Mouse (Mus musculus) adrenal gland, postnatal 10 days (tissue): ENCODE measurements around the gene Bdh1. TPM values are rescaled to one million over a fixed set of nuclear protein-coding genes. Genes with fewer than 3 reads are reported as not detected.
A peak's percentile ranks its signal among the peaks of the same experiment; 100 is the strongest.
"Not testable (repeated sequence)": the region's sequence is repeated elsewhere in the genome, so short reads cannot be mapped to it uniquely, and the experiment has no call there.

Experiments
- DNase-seq: peaks from one replicate; pipeline ENCODE4 v3.0.0; 2021; ENCODE audit warnings: mixed read lengths
- long read RNA-seq, 2 experiments: library from polyadenylated mRNA; stranded (forward); transcript quantifications; one replicate each; pipeline ENCODE4 v2.0.0; 2021
- total RNA-seq, 2 experiments: library from RNA; stranded (reverse); gene quantifications; 2 replicates each; pipeline ENCODE4 v1.2.3; 2021

The Bdh1 gene
- 100 to 1,000 TPM in 1 of 2 experiments, 10 to 100 TPM in 1; 68.1 to 165 TPM for total RNA-seq
- long read RNA-seq, experiment 1, transcript Bdh1-201 (7 exons, 1,711 nt), result major isoform, 48 of 92 reads
- long read RNA-seq, experiment 1, partial matches to known transcripts, result 2 of 92 reads
- long read RNA-seq, experiment 1, other reads (novel, unspliced or antisense), result 41 of 92 reads
- long read RNA-seq, experiment 2, partial matches to known transcripts, result 1 of 1 reads
- long read RNA-seq, experiment 2, other reads (novel, unspliced or antisense), result 0 of 1 reads

GRCm38 (mm10) chr16:31422000-31422399, at the start of gene Bdh1:
TSS of gene Bdh1 (plus strand) at chr16:31422280.
- DNase-seq, result no peak

DNA sequence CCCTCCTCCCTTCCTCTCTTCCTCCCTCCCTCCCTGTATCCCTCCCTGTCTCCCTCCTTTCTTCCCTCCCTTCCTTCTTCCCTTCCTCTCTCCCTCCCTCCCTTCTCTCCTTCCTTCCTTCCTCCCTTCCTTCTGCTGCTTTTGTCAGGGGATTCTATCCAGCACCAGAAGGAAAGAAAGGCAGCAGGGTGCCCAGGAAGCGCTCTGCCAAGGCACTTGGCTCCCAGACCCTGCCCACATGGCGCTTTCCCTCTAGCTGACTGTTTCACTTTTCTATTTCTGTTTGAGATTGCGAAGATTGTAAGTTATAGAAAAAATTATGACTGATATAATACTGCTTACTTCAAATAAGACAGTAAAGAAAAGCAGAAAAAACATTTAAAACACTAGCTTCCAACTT, 49.8 kb upstream of the Bdh1 start:
- not testable (repeated sequence) for DNase-seq

DNA sequence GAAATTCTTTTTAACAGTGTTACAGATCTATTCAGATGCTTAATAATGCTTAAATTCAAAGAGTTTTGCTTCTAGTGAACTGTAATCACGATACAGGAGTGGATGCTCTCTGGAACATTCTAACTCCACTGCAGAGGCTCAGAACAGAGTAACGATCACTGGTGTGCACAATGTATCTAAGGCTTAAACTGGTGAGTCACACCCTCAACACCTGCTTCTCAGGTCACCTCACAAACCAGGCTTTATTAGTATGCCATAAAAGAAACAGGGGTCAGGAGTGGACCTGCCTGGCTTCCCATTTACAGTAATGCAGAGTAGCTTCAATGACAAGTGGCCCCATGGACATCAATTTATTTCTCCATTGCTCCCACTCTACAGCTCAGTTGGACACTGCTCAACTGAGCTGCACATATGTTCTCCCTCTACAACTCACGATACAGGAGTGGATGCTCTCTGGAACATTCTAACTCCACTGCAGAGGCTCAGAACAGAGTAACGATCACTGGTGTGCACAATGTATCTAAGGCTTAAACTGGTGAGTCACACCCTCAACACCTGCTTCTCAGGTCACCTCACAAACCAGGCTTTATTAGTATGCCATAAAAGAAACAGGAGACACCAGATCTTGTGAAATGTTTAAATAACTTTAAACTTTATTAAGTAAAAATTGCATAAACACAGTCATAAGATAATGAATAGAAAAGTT, 46.0 kb upstream of the Bdh1 start:
- not testable (repeated sequence) for DNase-seq

DNA sequence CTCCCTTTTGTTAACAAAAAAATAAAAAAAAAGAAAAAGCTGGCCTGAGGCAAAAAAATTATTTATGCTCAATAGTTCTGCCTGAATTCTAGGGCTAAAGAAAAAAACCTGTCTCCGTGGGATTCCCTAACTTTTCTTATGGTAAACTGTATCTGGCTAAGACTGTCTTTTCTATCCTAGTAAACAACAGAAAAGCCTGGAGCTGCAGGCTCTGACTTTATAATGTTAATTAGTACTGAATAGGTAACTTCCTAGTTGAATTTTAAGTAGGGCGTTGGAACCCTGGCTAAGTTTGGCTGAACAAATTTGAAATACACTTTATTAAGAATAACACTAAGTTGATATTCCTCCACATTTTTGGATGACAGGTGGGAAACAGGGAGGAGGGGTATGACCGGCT, 33.8 kb upstream of the Bdh1 start:
- DNase-seq, result not testable (repeated sequence)

DNA sequence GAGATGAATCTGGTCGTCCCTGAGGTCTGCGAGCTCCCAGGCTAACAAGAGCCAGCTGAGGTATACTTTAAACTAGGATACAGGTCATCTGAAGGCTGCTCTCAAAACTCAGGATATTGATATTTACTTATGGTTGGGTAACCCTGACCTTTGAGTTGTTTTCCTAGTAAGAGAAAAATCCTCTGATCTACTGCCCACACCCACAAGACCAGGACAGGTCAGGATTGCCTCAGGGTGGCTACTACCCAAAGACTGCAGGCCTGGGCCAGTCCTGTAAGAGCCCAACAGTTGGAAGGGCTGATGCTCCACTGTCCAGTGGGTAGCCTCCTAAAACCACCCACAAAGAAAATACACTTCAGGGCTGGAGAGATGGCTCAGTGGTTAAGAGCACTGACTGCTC, 22.8 kb upstream of the Bdh1 start:
- DNase-seq, result no peak

- no peak for DNase-seq
Observed at GRCm38 (mm10) chr16:31400908-31401692, 21.0 kb upstream of the Bdh1 start.

GRCm38 (mm10) chr16:31402096-31402495, 20.0 kb upstream of the Bdh1 start:
- no peak for DNase-seq

GRCm38 (mm10) chr16:31403971-31404370, 18.1 kb upstream of the Bdh1 start:
- DNase-seq, result no peak

GRCm38 (mm10) chr16:31405040-31405439, 17.0 kb upstream of the Bdh1 start:
- DNase-seq, result no peak

- no peak for DNase-seq
Observed at GRCm38 (mm10) chr16:31407872-31408271, 14.2 kb upstream of the Bdh1 start.

- no peak for DNase-seq
Observed at GRCm38 (mm10) chr16:31410969-31411368, 11.1 kb upstream of the Bdh1 start.

GRCm38 (mm10) chr16:31412321-31412720, 9.8 kb upstream of the Bdh1 start:
- peak; percentile 61 for DNase-seq

DNA sequence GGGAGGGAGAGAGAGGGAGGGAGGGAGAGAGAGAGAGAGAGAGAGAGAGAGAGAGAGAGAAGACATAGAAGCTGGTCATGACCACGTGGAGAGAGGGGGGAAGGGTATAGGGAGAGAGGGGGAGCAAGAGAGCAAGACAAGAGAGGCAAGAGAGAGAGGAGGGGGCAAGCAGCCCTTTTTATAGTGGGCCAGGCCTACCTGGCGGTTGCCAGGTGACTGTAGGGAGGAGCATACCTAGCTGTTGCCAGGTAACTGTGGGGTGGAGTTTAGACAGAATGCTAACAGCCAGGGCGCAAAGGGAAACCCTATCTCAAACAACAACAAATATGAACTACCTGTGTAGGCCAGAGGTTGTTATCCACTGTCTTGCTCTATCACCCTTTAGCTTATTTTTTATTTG, 8.3 kb upstream of the Bdh1 start:
- no peak for DNase-seq

DNA sequence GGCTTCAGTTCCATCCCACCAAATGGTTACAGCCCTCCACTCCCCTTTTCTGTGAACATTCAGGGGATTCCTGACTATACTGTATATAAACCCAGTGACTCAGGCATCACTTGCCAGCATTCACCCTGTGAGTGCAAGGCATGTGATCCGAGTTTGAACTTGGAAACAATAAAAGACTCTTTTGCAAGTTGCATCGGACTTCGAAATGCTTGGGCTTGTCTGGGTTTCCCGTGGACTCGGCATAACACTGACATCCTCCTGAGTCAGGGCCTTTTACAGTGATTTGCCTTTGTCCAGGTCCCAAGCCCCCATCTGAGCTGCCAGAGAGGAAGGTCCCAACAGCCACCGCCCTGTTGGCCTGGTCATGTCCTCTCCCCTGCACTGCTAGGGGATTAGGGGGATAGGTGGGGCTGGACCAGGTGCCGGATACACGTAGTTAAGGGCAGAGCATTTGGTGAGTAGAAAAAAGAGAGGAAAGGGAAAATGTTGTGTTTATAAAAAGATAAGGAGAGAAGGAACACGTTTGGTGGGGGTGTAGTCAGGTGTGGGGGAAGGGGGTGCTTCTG, 6.1 kb upstream of the Bdh1 start:
- DNase-seq, result no peak

- no peak for DNase-seq
Observed at GRCm38 (mm10) chr16:31418704-31419103, 3.4 kb upstream of the Bdh1 start.

DNA sequence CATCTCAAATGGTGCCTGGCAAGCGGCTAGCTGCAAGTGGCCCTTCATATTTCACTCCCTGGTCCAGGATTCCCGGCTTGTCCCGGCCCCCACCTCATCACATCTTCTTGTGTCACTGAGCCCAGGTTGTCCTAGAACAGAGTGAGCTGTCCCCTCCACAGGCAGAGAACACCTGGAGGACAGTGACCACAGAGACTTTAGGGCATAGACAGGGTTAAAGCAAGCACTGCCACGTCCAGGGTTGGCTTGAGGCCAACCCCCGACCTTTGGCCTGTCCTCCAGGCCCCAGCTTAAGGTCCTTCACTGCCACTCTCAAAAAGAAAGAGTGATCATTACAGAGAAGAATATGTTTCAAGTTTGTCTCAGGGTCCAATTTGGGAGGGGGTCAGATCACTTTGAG, 2.6 kb upstream of the Bdh1 start:
- no peak for DNase-seq

DNA sequence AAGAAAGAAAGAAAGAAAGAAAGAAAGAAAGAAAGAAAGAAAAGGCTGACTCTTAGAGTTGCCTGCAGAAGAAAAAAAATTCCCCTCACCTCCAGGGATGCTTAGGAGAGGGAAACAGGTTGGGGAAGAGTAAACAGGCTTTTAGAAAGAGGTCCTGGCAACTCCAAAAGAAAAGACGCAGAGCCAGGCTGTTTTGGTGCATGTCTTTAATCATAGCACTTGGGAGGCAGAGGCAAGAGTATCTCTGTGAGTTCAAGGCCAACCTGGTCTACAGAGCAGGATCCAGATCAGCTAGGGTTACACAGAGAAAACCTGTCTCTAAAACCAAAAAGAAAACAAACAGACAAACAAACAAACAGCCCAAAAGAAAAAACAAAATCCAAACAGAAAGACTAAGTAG, 642 bp downstream of the Bdh1 start:
- DNase-seq, result no peak

DNA sequence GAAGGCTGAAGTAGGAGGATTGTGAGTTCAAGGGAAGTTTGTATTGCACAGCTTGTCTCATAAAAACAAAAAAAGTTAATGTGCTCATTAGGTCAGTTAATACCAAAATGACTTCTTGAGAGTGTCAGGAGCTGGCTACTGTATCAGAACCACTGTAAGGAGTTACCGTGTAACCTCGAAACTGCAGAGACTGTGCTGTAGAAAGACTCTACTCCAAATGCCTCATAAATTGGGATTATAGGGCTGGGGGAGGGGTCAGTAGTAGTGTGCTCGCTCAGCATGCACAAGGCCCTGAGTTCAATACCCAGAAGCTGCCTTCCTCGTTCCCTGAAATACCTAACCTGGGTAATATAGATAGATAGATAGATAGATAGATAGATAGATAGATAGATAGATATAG, 1.3 kb downstream of the Bdh1 start:
- DNase-seq, result no peak

DNA sequence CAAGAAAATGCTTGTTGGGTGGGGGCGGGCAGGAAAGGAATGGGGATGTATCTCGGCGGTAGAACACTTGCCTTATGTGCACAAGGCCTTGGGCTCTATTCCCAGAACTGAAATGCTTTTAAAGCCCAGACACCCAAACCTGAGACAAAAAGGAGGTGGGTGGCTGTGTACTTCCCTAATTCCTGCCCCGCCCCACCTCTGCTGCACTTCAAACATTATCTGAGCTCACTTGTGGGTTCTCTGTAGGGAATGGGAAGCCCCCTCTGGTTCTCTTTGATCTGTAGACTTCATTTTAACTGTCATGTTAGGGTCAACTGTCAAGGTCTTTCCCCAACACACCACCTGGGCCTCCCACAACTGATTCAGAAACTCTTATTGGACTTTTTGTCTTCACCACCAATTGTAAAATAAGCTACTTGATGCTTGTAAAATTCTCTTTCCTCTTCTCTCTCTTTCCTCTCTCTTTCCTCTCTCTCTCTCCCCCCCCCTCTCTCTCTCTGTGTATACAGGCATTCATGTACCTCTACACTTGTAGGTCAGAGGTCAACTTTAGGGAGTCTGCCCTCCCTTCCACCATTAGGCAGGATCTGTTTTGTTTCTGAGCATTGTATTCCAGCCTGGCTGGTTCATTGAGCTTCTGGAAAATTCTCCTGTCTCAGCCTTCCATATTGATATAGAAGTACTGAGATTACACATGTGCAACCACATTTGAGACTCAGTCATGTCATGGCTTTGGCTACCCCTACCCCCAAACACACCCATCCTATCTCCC, 2.5 kb downstream of the Bdh1 start:
- DNase-seq, result no peak

DNA sequence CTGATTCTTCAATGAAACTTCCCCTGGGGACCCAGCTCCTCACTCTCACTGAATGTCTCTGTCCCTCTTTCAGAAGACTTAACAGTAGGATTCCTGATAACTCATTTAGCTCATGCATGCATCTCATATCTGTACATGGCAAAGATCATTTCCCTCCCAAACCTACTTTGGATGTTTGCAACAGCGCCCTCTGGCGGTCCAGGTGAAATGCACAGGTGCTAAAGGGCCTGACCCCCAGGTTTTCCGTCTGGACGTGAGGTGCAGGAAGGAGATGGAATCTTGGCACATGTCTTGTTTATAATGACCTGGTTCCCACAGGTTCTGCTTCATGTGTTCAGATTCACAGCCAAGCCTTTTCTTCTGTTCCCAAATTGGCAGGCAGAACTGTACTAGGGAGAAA, 3.4 kb downstream of the Bdh1 start:
- peak; percentile 85 for DNase-seq

GRCm38 (mm10) chr16:31426496-31427126, 4.5 kb downstream of the Bdh1 start:
- no peak for DNase-seq

- no peak for DNase-seq
Observed at GRCm38 (mm10) chr16:31428335-31428674, 6.2 kb downstream of the Bdh1 start.
